Mouse (Mus musculus) urinary bladder, postnatal 25 days (tissue): ENCODE measurements around the gene Nfs1.
"Not testable (repeated sequence)": the region's sequence is repeated elsewhere in the genome, so short reads cannot be mapped to it uniquely, and the experiment has no call there.

Experiments
- DNase-seq: peaks from one replicate; pipeline ENCODE4 v3.0.0; 2022; ENCODE audit warnings: low spot score

Nfs1 gene

DNA sequence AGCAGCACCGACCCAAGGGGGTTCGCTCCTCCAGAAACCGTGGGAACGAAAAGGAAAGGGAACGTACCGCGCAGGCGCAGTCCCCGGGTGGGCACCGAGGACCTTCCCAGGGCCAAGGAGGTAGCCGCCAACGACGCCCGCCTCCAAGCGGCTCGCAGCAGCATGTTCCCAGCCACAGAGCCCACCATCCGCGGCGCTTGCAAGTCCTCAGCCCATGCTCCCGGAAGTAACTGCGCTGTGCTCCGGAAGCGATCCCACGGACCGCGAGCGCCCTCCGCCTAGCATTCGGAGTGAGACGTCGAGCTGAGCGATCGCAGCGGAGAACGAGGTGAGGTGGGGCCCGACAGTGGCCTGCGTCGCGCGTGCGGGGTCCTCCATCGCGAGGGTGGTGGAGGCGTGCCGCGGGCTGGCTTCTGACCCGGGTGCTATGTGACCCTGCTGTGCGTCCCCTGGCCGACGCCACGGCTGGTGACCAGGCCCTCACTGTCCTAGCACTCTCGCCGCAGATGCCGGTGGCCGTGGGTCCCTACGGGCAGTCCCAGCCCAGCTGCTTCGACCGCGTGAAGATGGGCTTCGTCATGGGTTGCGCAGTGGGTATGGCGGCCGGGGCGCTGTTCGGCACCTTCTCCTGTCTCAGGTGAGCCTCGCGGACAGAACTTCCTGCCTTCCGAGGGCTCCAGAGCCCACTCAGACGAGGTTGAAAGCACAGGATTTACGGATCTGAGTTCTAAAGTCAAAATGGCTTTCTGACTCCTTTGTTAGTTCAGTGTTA is at the start of gene Nfs1, which contains the start of gene Romo1:
TSS of gene Nfs1 (minus strand) at position 234 of the 772 bp plus-strand sequence.
TSS of gene Romo1 (plus strand) at position 87 of the 772 bp plus-strand sequence.
- DNase-seq: peak; percentile 85

DNA sequence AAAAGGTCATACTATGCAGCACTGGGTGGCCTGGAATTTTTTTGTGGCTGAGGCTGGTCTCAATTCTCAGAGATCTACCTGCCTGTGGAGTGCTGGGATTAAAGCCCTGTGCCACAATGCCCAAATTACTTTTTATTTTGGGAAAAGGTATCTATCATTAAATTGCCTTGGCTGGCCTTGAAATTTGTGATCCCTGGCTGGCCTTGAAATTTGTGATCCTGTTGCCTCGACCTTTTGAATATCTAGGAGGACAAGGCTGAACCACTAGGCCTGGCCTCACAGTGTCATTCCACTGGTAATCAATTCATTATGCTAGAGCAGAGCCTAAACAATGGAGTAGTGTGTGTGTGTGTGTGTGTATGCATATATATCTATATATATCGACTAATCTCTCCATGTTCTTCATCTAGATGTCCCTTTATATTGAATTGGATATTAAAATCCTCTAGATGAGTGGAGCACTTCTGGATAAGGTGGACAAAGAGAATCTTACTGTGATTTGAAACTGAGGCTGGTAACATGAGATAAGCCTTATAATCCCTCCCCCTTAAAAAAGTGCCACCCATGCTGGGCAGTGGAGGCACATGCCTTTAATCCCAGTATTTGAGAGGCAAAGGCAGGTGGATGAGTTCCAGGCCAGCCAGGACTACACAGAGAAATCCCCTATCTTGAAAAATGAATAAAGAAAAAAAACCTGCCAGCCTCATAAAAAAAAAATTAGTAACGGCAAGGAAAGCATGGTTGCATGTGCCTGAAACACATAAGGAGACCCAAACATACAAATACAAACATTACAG is 49.3 kb upstream of the Nfs1 start:
- no peak for DNase-seq

DNA sequence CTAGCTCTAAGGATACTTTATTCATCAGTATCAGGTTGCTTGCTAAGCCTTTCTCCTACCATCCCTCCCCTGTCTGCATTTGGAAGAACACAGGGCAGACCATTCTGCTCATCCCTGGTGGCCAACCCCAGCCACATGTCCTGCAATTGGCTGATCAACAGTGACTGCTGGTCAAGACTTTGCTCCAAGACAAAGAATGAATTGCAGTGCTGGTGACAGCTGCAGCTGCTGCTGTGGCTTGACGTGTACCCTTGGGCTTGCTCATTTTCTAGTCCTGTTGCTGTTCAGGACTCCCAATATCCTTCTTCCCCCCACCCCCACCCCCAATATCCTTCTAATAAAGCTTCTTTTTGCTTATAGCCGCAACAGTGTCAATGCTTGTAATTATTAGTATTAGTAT is 48.1 kb upstream of the Nfs1 start:
- no peak for DNase-seq

DNA sequence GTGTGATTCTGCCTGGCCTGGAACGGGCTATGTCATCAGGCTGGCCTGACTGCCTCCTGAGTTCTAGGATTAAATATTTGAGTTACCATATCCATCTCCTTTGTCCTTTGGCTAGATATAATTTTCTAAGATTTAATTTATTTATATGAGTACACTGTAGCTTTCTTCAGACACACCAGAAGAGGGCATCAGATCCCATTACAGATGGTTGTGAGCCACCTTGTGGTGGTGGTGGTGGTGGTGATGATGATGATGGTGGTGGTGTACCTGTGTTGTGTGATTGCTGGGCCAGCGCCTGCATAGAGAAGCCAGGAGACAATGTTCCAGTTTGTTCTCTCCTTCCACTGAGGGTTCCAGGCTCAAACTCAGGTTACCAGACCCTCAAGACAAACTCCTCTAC is 47.6 kb upstream of the Nfs1 start:
- no peak for DNase-seq

DNA sequence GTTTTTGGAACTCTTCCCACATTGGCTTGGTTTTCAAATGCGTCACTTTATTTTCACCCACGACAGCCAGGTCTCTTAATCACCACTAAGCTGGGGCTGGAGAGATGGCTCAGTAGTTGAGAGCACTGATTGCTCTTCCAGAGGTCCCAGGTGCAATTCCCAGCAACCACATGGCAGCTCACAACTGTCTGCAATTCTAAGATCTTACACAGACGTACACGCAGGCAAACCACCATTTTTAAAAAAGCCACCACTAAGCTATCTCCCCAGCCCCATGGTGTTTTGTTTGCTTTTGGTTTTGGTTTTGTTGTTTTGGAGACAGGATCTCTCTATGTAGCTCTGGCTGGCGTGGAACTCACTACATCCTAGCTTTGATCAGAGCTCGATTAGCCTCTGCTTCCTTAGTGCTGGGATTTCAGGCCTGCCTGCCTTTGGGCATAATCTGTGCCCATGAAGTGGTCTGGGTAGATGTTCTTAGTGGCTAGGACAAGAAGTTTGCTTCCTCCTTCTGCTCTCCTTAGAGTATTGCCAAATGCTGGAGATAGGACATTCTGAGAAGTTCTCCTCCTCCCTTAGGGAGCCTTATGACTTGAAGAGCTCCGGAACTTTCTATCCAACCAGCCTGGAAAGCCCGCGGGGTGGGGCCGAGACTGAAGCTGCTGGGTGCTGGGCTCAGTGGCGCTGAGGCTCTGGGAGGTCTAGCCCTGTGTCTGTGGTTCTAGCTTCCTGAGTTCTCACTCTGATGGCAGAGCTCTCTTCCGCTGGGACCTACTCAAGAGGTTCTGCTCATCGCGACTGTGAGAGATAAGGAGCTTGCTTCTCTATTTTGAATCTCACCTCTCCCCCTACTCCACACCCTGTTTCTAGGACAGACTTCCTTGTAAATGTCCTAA is 46.3 kb upstream of the Nfs1 start:
- DNase-seq: no peak

DNA sequence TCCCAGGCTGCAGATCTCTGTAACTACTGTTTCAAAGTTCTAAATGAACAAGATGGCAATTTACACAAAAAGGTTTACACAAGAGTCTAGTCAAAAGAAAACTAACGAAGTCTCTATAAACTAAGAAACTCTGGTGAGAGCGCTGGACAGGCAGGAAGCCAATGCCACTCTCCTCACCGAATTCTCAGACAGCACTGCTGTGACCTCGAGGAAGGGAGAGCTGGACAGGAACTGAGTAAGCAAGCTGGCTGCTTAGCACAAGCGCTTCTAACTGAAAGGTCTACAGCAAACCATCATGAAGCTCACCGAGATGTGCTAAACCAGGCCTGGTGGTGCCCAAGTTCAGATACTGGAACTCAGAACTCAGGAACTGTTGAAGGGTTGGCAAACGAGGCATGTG is 45.3 kb upstream of the Nfs1 start:
- DNase-seq: not testable (repeated sequence)

DNA sequence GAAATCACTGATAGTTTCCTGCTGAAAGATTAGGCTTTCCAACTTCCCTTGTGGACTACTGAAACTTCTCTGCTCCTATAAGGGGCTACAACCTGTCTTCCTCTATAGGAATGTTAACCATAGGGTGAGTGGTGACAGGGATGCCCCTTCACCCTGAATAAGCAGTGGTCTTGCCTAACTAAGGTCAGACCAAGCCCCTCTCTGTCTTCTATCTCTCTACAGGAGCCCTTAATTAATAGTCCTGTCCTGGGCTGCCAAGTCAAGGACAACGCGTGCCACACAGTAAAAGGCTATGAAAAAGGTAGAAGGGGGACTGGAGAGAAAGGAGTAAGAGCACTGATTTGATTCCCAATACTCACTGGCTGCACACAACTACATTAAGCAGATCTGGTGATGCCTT is 37.6 kb upstream of the Nfs1 start:
- no peak for DNase-seq

DNA sequence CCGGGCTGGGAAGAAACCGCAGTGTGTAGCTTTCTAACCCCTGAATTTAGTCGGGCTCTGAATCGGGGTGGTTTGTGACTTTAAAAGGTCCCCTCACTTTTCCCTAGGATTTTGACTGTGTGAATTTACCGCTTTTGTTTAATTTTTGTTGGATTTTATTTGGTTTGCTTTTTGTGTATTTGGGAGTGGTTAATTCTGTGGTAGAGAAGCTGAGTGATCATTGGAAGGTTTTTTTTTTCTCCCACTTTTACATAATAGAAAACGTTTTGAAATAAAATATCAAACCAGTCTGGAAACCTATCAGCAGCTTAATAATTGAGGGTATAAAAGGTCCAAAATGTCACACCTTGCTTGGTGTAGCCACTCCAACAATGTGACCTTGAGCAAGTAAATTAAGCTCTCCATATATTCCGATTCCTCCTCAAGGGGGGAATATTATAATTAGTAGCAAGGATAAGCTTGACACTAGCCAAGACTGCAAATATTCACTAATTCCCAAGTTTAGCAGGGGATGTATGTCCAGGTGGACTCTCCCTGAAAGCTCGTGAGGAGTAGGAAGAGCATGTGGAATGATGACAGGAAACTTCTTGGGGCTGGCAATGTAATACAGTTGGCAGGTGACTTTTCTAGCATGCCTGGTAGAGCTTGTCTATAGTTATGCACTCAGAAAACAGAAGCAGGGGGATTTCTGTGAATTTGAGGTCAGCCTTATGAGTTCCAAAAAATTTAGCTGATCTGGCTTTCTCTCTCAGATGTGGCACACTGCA is 37.0 kb upstream of the Nfs1 start:
- no peak for DNase-seq

DNA sequence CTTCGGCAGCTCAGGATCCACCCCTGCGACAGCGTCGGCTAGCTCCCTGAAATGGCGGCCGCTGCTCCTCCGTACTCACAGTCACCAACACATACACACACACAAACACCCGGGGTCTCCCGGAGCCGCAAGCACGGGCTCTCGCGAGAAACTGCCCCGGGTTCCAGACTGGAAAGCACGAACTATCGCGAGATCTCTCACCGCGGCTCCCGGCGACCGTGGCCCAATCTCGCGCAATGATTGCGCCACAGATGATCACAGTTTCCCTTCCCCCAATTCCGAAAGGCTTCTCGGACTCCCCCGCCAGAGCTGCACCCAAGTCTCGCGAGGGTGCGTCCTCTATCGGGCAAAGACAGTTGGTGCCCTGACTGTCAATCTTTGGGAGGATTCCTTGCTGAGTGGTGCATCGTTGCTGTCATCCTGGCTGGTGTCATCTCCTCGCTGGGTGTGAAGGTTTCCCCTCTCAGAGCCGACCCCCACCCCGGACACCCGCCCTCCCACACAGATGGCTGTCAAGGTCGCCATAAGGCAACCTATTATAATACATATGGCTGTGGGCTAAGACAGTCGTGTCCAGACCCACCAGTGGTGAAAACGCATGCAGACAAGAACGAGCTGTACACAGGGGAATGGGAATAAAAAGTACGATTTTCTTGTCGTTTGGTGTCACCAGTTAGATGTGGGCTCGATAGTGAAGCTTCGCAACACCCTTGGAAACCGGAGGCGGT is 36.3 kb upstream of the Nfs1 start, which contains the start of gene Rbm39:
TSS of gene Rbm39 (minus strand) at position 145 of the 728 bp plus-strand sequence.
- DNase-seq: peak; percentile 100

DNA sequence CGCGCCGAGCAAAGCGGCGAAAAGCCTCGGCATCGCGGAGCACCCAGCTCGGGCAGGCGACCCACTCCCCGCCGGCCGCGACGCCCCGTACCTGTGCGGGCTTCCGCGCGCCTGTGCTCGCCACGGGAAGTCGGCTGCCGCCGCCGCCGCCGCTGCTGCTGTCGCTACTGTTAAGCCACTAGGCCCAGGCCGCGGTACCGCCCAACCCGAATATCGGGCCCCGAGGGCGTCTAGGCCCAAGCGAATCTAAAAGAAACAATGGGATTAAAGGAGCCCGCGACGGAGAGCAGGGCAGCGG is 35.8 kb upstream of the Nfs1 start:
- DNase-seq: no peak

DNA sequence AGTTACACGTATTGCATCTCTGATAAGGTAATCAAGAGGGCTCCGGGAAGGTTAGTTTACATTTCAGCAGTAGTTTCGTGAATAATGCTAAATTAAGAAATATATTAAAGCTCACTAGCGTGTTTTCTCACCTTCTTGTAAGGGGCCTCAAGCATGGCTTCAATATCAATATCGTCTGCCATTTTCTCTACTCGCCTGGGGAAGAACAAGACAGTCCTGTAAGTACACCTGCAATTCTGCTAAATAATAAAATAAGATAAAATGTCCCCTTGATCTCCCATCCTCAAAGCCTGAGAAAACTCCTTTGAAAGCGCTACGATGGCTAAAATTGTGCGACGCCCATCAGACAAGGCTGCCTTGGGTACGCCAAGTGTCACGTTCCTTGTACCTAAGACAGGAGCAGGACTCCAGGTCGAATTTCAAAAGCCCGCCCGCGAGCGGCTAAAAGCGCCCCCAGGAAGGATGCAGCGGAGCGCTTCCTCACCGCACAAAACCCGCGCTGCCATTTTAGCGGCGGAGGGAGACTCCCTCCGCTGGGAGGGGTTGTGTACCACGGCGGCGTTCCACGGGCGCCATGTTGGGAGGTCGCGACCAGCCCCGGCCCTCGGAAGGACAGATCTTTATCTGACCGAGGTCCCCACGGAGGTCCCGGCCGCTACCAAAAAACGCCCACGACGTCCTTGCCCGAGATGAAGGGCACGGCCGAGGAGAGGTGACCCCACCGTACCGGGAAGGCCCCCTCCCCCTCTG is 35.2 kb upstream of the Nfs1 start:
- peak; percentile 70 for DNase-seq

DNA sequence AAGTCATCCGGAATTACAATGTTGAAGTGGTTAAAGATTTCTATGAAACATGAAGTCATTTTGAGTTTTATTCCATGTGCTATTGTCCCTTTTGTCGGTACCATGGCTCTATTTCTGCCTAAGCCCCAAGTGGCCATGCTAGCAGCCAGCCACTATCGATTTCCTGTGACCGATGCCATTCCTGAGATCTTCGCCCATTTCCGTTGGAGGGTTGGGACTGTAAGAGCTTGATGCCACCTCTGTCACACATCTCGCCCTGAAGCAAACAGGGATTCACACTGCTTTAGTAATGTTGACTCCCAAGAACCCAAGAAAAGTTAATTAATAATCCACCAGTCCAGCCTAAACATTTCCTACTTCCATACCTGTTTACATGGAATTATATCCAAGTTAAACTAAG is 33.7 kb upstream of the Nfs1 start:
- no peak for DNase-seq

DNA sequence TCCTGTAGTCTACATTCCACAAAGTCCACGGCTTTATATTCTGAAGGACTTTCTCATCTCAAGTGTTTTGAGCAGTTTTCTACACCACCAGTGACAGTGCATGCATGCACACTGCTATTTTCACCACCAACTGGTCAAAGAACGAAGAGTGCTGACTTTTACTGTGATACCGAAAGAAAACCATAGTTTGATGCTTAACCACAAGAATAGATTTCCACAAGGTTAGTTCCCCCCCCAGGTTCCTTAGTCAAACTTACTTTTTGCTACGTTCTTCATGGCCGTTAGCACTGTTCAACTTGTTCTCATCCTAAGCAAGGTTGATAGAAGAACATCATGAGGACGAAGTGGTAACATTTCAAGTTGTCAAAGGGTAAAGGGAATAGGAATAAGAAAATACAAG is 33.1 kb upstream of the Nfs1 start:
- DNase-seq: no peak

DNA sequence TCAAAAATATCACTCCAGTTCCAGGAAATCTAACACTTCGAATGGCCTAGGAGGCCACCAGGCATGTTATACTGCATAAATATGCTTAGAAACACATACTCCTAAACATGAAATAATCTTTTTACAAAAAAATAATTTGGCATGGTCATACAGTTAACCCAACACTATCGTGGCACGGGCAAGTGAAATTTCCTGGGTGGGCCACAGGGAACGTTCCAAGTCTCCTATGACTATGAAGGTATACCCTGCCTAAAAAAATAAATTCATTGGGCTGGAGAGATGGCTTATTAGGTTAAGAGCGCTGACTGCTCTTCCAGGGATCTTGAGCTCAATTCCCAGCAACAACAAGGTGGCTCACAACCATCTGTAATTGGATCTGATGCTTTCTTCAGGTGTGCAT is 22.6 kb upstream of the Nfs1 start:
- no peak for DNase-seq

DNA sequence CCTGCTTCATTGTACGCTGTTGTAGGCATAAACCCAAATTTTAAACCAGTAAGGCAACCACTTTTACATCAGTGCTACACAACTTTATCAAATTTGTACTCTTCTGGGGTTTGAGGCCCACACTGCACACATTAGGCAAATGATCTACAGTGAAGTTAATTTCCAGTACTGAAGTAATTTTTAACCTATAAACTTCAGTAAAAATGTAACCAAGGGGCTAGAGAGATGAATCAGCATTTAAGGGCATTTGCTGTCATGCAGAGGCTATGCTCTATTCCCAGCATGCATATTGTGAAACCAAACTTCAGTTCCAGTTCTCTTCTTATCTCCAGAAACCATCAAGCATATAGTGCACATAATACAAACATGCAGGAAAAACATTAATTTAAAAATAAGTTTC is 21.5 kb upstream of the Nfs1 start:
- DNase-seq: no peak

DNA sequence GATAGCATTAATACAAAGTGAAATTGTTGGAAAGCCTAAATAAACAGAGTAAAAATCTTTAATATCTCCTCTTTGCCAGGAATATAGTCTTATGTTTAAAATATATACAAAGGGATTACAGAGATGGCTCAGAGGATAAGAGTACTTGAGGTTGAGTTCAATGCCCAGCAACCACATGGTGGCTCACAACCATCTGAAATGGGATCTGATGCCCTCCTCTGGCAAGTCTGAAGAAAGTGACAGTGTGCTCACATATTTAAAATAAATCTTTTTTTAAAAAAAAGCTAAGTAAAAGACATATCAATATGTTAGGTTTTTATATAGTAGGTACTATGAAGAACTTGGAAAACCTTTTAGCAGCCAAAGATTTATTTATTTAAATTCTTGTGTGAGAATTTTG is 7.6 kb upstream of the Nfs1 start:
- no peak for DNase-seq

DNA sequence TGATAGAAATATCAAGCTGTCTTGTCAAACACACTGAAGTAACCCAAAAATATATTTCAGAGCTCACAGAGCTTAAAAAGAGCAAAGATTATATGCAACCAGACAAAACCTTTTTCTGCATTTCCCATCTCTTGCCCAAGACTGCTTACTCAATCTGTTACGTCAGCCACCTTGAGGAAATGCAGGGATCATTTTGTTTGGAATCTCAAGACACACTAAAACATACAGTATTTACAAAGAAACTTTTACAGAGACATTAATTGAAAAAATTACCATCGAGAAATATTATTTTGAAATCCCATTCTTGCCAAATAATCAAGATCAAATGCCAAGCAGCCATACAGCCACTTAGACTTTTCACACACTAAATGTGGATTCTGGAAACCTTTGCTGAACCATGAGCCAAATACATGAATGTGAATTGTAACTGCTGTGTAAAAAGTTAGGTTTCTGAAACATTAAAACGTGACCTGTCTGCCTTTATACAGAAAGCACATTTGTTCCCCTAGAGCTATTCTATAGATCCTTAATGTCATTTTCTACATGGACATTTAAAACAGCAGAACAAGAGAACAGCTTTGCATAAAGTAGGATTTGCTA is 3.4 kb upstream of the Nfs1 start:
- no peak for DNase-seq

DNA sequence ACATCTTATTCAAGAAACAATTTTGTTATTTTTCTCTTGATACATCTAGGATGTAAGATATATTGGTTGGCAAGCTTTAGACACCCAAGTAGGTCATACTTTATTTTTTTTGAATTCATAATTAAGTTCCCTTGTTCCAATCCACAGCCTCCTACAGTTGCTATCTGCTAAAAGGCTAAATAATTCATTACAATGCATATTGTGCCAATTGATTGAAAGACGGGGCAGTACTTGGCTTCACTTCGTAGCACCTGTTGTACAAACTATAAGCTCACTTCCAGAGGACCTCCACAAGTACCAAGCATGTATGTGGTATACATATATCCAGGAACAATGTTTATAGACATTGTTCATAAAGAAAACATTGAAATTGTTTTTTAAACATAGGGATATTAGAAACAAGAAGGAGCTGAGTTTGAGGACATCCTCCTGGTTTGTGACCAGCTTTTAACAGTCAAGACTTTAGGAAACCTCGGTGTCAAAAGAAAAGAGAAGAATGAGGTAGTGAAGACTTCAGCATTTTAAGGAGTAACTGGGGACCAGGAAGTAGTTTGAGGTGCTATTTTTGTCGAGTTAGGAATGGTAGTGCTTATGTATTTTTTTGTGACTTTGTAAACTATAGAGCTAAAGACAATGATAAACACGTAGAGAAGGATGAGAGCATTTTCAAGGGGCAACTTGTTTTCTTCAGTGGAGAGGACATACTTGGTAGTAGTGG is 2.4 kb upstream of the Nfs1 start:
- DNase-seq: no peak

DNA sequence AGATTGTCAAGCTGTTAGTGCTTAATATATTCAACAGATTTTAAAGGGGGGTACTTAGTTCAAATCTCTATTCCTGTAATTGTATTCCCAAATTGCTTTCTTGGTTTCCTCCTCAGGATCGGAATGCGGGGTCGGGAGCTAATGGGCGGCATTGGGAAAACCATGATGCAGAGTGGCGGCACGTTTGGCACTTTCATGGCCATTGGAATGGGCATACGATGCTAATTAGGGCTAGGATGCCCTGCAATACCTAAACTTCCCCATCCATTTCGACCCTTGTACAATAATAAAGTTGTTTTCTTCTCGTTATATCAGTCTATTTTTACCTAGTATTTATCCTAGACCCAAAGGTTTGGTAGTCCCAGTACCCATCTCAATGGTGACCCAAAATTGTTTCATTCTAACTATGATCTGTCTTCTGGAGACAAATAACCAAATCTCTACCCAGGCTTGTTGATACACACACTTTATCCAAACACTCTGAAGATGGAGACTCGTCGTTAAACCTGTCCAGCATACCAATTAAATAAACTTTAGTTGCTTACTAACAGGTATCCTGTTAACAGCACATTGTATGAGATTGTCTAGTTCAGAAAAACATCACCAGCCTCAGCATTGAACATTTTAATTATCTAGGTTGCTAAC is 1.6 kb upstream of the Nfs1 start:
- DNase-seq: no peak
